Mouse (Mus musculus) heart, postnatal 0 days (tissue): ENCODE results near the gene Nol4l. TPM values are rescaled to one million over a fixed set of nuclear protein-coding genes. Genes with fewer than 3 reads are reported as not detected.

Experiments
- ATAC-seq: fragments of 200-750 bp; cut with Nextera tagmentation; 2 replicates; pipeline ENCODE4 v1.8.0; 2017; ENCODE audit warnings: low read depth, moderate number of reproducible peaks, moderate library complexity; ENCODE audit not compliant: insufficient read depth
- DNase-seq: peaks from one replicate; pipeline ENCODE4 v3.0.0-alpha.2; 2016; ENCODE audit warnings: low spot score
- H3K27ac ChIP-seq: fragments of 300-500 bp; sonication (generic); 2 replicates; pipeline ENCODE4 v1.5.1; 2014; ENCODE audit warnings: low read depth, mild to moderate bottlenecking
- H3K27me3 ChIP-seq: fragments of 300-500 bp; sonication (generic); 2 replicates; pipeline ENCODE4 v1.6.1; 2014; ENCODE audit warnings: low read length, mixed read lengths; ENCODE audit not compliant: control insufficient read depth, insufficient read depth
- H3K36me3 ChIP-seq: fragments of 300-500 bp; sonication (generic); replicated peaks from 2 replicates; pipeline ENCODE4 v1.6.1; 2014; ENCODE audit warnings: low read length, mixed read lengths; ENCODE audit not compliant: control insufficient read depth, insufficient read depth
- H3K4me1 ChIP-seq: fragments of 300-500 bp; sonication (generic); 2 replicates; pipeline ENCODE4 v1.6.1; 2014; ENCODE audit warnings: antibody characterized with exemption; ENCODE audit not compliant: control insufficient read depth, insufficient read depth
- H3K4me2 ChIP-seq: fragments of 300-500 bp; sonication (generic); 2 replicates; pipeline ENCODE4 v1.6.1; 2014; ENCODE audit warnings: low read depth, mild to moderate bottlenecking, low read length, moderate library complexity
- H3K4me3 ChIP-seq: fragments of 300-500 bp; sonication (generic); 2 replicates; pipeline ENCODE4 v1.5.1; 2014; ENCODE audit warnings: low read depth, low read length
- H3K9ac ChIP-seq: fragments of 300-500 bp; sonication (generic); replicated peaks from 2 replicates; pipeline ENCODE4 v1.6.1; 2014; ENCODE audit warnings: low read depth, low read length, mixed read lengths
- H3K9me3 ChIP-seq: fragments of 300-500 bp; sonication (generic); replicated peaks from 2 replicates; pipeline ENCODE4 v1.6.1; 2016; ENCODE audit warnings: low read length; ENCODE audit not compliant: control insufficient read depth
- CTCF ChIP-seq: IDR thresholded peaks from 2 replicates; pipeline ENCODE4 v1.5.1; 2016; ENCODE audit warnings: antibody characterized with exemption, control low read depth, low read depth
- EP300 ChIP-seq: IDR thresholded peaks from 2 replicates; pipeline ENCODE4 v1.6.1; 2016; ENCODE audit warnings: antibody characterized with exemption, low read depth
- WGBS: fragments of 180-500 bp; shearing (Covaris S2); extraction: QIAGEN DNeasy Blood & Tissue Kit; methylation state at CpG from one replicate; pipeline ENCODE4 v1.1.7; 2014; 5-methylcytosine and 5-hydroxymethylcytosine counted together
- polyA plus RNA-seq: library from polyadenylated mRNA; unstranded; fragments of >200 nt; fragmentation: Nextera tagmentation; extraction: Ambion mirVana; gene quantifications from 2 replicates; pipeline ENCODE4 v1.2.1, GENCODE M21; 2015
- total RNA-seq: library from RNA; depleted of rRNA; stranded (reverse); fragments of >200 nt; gene quantifications from 2 replicates; pipeline ENCODE4 v1.2.3, GENCODE M21; 2014; ENCODE audit warnings: low replicate concordance

Nol4l gene
- total and polyA plus RNA-seq, 2 experiments from 2014 or later, result 4.3 to 13.1 TPM

DNA sequence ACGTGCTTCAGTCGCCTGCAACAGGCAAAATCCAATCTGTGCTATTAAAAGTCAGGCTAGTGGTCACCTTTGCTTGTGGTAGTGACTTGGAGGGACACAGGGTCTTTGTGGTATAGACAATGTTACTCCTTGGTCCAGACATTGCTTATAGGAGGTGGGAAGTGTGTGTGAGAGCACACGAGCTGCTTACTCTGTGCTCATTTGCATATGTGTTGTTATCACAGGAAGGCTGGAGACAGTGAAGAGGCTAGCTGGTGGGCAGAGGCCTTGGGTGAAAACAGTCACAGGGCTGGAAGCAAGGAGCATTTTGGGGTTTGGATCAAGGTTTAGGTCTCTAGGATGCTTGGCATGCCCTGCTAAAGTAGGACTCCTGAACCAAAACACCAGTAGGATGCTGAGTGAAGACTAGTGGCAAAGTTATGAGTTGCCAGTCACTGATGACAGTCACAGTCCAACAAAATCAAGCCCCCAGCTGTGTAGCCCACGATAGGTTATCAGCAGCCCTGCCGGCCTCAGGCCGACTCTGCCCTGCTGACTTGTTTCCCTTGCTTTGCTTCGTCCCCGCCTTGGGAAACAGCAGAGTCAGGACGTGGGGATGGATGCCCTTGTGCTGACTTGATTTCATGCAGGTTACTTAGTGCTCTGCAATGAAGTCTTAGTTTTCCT lies 74.8 kb downstream of the Nol4l start:
- Histone ChIP-seq H3K9me3 (no peaks in the 10 kb centered on the region), H3K36me3 (no peaks in the 10 kb centered on the region), H3K4me1 (peaks cover 9% of the 10 kb centered on the region), H3K4me3 (no peak overlapping the region), H3K4me2 (no peak overlapping the region), H3K27me3 (no peaks in the 10 kb centered on the region), H3K9ac (no peak overlapping the region), H3K27ac (no peak overlapping the region)
- 44% methylated on average over 9 of the region's 9 CpGs for WGBS
- ATAC-seq, result no peak
- TF ChIP-seq CTCF, result no peak
- no peak for TF ChIP-seq EP300
- no peak for DNase-seq

GRCm38 (mm10) chr2:153453961-153454759 lies 75.6 kb downstream of the Nol4l start:
- H3K36me3 ChIP-seq, result no peaks in the 10 kb centered on the region
- DNase-seq (no peak), ATAC-seq (no peak; the same call in 1 of the 2 replicates)
- no peak overlapping the region for H3K9ac ChIP-seq
- H3K27me3 ChIP-seq, result no peaks in the 10 kb centered on the region
- 57% methylated on average over 12 of the region's 12 CpGs for WGBS
- TF ChIP-seq EP300 (no peak), CTCF (no peak)
- no peak overlapping the region for H3K4me2 ChIP-seq
- peaks cover 5% of the 10 kb centered on the region; the same call in 1 of the 2 replicates for H3K4me1 ChIP-seq
- no peaks in the 10 kb centered on the region for H3K9me3 ChIP-seq
- no peak overlapping the region for H3K4me3 ChIP-seq
- no peak overlapping the region for H3K27ac ChIP-seq

- H3K36me3 ChIP-seq, result no peaks in the 10 kb centered on the region
- H3K27ac ChIP-seq, result no peak overlapping the region
- H3K9ac ChIP-seq, result no peak overlapping the region
- ATAC-seq (no peak), DNase-seq (no peak)
- WGBS, result 82% methylated on average over 6 of the region's 6 CpGs
- H3K4me3 ChIP-seq, result no peak overlapping the region
- H3K4me2 ChIP-seq, result no peak overlapping the region
- no peak for TF ChIP-seq EP300
- TF ChIP-seq CTCF, result no peak
- no peaks in the 10 kb centered on the region for H3K9me3 ChIP-seq
- no peaks in the 10 kb centered on the region for H3K27me3 ChIP-seq
- H3K4me1 ChIP-seq, result no peaks in the 10 kb centered on the region
These were observed 81.3 kb downstream of the Nol4l start for GRCm38 (mm10) chr2:153448519-153448918.

- DNase-seq, result no peak
- no peak overlapping the region for H3K4me2 ChIP-seq
These were observed 82.1 kb downstream of the Nol4l start for GRCm38 (mm10) chr2:153447719-153448118.

DNA sequence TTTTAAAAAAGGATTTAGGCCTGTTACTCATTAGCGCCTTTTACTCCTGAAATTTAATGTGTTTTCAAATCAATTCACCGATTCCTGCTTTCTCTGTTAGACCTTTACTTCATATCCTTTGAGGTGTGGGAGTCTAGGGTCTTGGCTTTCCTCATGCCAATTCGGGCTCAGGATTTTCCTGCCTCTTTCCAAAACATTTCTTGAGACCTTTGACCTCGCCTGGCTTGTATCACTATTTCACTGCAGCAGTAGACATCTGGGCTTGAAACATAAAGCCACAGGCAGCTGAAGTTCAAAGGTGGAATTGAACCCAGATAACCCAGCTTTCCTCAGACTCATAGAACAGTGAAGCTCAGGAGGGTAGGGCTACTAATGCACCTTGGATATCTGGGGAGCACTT lies 83.3 kb downstream of the Nol4l start:
- no peaks in the 10 kb centered on the region for H3K9me3 ChIP-seq
- 30% methylated on average over 4 of the region's 4 CpGs for WGBS
- H3K4me3 ChIP-seq, result no peak overlapping the region
- H3K4me1 ChIP-seq, result peaks cover 13% of the 10 kb centered on the region
- DNase-seq, result no peak
- no peak overlapping the region for H3K9ac ChIP-seq
- TF ChIP-seq CTCF (no peak), EP300 (no peak)
- no peak overlapping the region for H3K27ac ChIP-seq
- H3K27me3 ChIP-seq, result no peaks in the 10 kb centered on the region
- no peaks in the 10 kb centered on the region for H3K36me3 ChIP-seq
- ATAC-seq, result no peak
- no peak overlapping the region for H3K4me2 ChIP-seq

More at GRCm38 (mm10) chr2:153447719-153448118, 82.1 kb downstream of the Nol4l start:
- no peaks in the 10 kb centered on the region for H3K36me3 ChIP-seq
- H3K4me1 ChIP-seq, result peaks cover 3% of the 10 kb centered on the region; the same call in 1 of the 2 replicates
- no peak for ATAC-seq
- 80% methylated on average over 3 of the region's 3 CpGs for WGBS
- no peak overlapping the region for H3K27ac ChIP-seq
- H3K27me3 ChIP-seq, result no peaks in the 10 kb centered on the region
- no peak overlapping the region for H3K9ac ChIP-seq
- no peak overlapping the region for H3K4me3 ChIP-seq
- no peaks in the 10 kb centered on the region for H3K9me3 ChIP-seq
- no peak for TF ChIP-seq CTCF
- no peak for TF ChIP-seq EP300
